Mouse (Mus musculus) ES-Bruce4 (cell line): Measurements from ENCODE around the gene Ipcef1.

Experiments
- CTCF ChIP-seq: IDR thresholded peaks from one replicate; pipeline ENCODE4 v1.8.1; 2011; ENCODE audit warnings: low read depth, low read length
- POLR2A ChIP-seq: IDR thresholded peaks from one replicate; pipeline ENCODE4 v1.8.1; 2011; ENCODE audit warnings: low read length; ENCODE audit not compliant: insufficient read depth

GRCm38 (mm10) chr10:7004980-7005538, 47.2 kb downstream of the Ipcef1 start:
- TF ChIP-seq POLR2A (no peak), CTCF (no peak)
